Mouse (Mus musculus) liver, embryonic 15.5 days (tissue): ENCODE data around the gene Sox13. TPM values are rescaled to one million over a fixed set of nuclear protein-coding genes. Genes with fewer than 3 reads are reported as not detected.

Source experiments
- ATAC-seq: fragments of 200-750 bp; cut with Nextera tagmentation; 2 replicates; pipeline ENCODE4 v1.8.0; 2017; ENCODE audit warnings: moderate number of reproducible peaks, mild to moderate bottlenecking, moderate library complexity; ENCODE audit not compliant: insufficient read depth
- H3K27ac ChIP-seq: fragments of 300-500 bp; sonication (generic); replicated peaks from 2 replicates; pipeline ENCODE4 v1.5.1; 2015; ENCODE audit warnings: mild to moderate bottlenecking, inconsistent platforms
- H3K27me3 ChIP-seq: fragments of 300-500 bp; sonication (generic); 2 replicates; pipeline ENCODE4 v1.6.1; 2015; ENCODE audit warnings: mild to moderate bottlenecking, inconsistent platforms
- H3K36me3 ChIP-seq: fragments of 300-500 bp; sonication (generic); replicated peaks from 2 replicates; pipeline ENCODE4 v1.6.1; 2015; ENCODE audit warnings: moderate library complexity, mild to moderate bottlenecking, inconsistent platforms
- H3K4me1 ChIP-seq: fragments of 300-500 bp; sonication (generic); replicated peaks from 2 replicates; pipeline ENCODE4 v1.6.1; 2015; ENCODE audit warnings: inconsistent platforms
- H3K4me2 ChIP-seq: fragments of 300-500 bp; sonication (generic); 2 replicates; pipeline ENCODE4 v1.6.1; 2015; ENCODE audit warnings: moderate library complexity, mild to moderate bottlenecking, inconsistent platforms
- H3K4me3 ChIP-seq: fragments of 300-500 bp; sonication (generic); replicated peaks from 2 replicates; pipeline ENCODE4 v1.5.1; 2015; ENCODE audit warnings: mild to moderate bottlenecking, inconsistent platforms
- H3K9ac ChIP-seq: fragments of 300-500 bp; sonication (generic); 2 replicates; pipeline ENCODE4 v1.6.1; 2015; ENCODE audit warnings: moderate library complexity, mild to moderate bottlenecking, inconsistent platforms
- H3K9me3 ChIP-seq: fragments of 300-500 bp; sonication (generic); replicated peaks from 2 replicates; pipeline ENCODE4 v1.6.1; 2016; ENCODE audit warnings: inconsistent platforms
- WGBS: fragments of 180-500 bp; shearing (Covaris S2); methylation state at CpG from one replicate; pipeline ENCODE4 v1.1.7; 2015; ENCODE audit warnings: mixed read lengths; ENCODE audit not compliant: insufficient replicate concordance; 5-methylcytosine and 5-hydroxymethylcytosine counted together
- polyA plus RNA-seq: library from polyadenylated mRNA; unstranded; fragments of >200 nt; fragmentation: Nextera tagmentation; extraction: Ambion mirVana; gene quantifications from 2 replicates; pipeline ENCODE4 v1.2.1, GENCODE M21; 2015

The Sox13 gene
- polyA plus RNA-seq, 1 experiment from 2014 or later = 1.6 TPM

GRCm38 (mm10) chr1:133366951-133367605 is 57.1 kb downstream of the Sox13 start:
- Histone ChIP-seq H3K27ac (no peak overlapping the region), H3K4me2 (no peak overlapping the region), H3K4me3 (no peak overlapping the region)

GRCm38 (mm10) chr1:133364890-133365289 is 59.3 kb downstream of the Sox13 start:
- no peaks in the 10 kb centered on the region for H3K9me3 ChIP-seq
- H3K4me1 ChIP-seq = peaks cover 41% of the 10 kb centered on the region
- H3K9ac ChIP-seq = no peak overlapping the region
- no peak overlapping the region for H3K4me3 ChIP-seq
- ATAC-seq = no peak
- no peaks in the 10 kb centered on the region for H3K36me3 ChIP-seq
- H3K27me3 ChIP-seq = peaks cover 39% of the 10 kb centered on the region
- H3K27ac ChIP-seq = no peak overlapping the region
- H3K4me2 ChIP-seq = 0 out of 2 replicates have a peak overlapping the region, but pooled peaks have one; percentile 74
- WGBS = 18% methylated on average over 2 of the region's 2 CpGs

More at GRCm38 (mm10) chr1:133366951-133367605, 57.1 kb downstream of the Sox13 start:
- WGBS = 36% methylated on average over 10 of the region's 10 CpGs
- H3K27me3 ChIP-seq = peaks cover 37% of the 10 kb centered on the region
- no peaks in the 10 kb centered on the region for H3K9me3 ChIP-seq
- H3K4me1 ChIP-seq = peaks cover 48% of the 10 kb centered on the region
- no peak for ATAC-seq
- no peak overlapping the region for H3K9ac ChIP-seq
- no peaks in the 10 kb centered on the region for H3K36me3 ChIP-seq

- H3K36me3 ChIP-seq = no peaks in the 10 kb centered on the region
- H3K27me3 ChIP-seq = peaks cover 39% of the 10 kb centered on the region
- H3K27ac ChIP-seq = peak overlapping the region; percentile 65; the same call in 1 of the 2 replicates
- H3K4me2 ChIP-seq = peak overlapping the region; percentile 74
- no peaks in the 10 kb centered on the region for H3K9me3 ChIP-seq
- WGBS = 8% methylated on average over 27 of the region's 27 CpGs
- H3K4me1 ChIP-seq = peaks cover 41% of the 10 kb centered on the region
- peak overlapping the region; percentile 55 for H3K4me3 ChIP-seq
- no peak for ATAC-seq
- H3K9ac ChIP-seq = peak overlapping the region; percentile 49
These were observed 60.1 kb downstream of the Sox13 start for GRCm38 (mm10) chr1:133364022-133364630.

- H3K27ac ChIP-seq = peak within 1 kb of the TSS; percentile 65; the same call in 1 of the 2 replicates
- H3K9ac ChIP-seq = peak within 1 kb of the TSS; percentile 49
- peaks cover 39% of the 10 kb centered on the region for H3K27me3 ChIP-seq
- under 1% methylated on average over 52 of the region's 52 CpGs for WGBS
- peak within 1 kb of the TSS; percentile 55 for H3K4me3 ChIP-seq
- H3K36me3 ChIP-seq = no peaks in the 10 kb centered on the region
- peaks cover 37% of the 10 kb centered on the region for H3K4me1 ChIP-seq
- ATAC-seq = peak; percentile 59
- no peaks in the 10 kb centered on the region for H3K9me3 ChIP-seq
- peak within 1 kb of the TSS; percentile 74 for H3K4me2 ChIP-seq
These were observed 60.7 kb downstream of the Sox13 start, which contains the start of gene Etnk2 for GRCm38 (mm10) chr1:133363276-133364021. TSS of gene Etnk2 (plus strand) at chr1:133363572.

- Histone ChIP-seq H3K9ac (no peak overlapping the region), H3K4me3 (no peak overlapping the region), H3K4me1 (peaks cover 23% of the 10 kb centered on the region), H3K27ac (0 out of 2 replicates have a peak overlapping the region, but pooled peaks have one; percentile 24), H3K4me2 (no peak overlapping the region), H3K9me3 (no peaks in the 10 kb centered on the region), H3K36me3 (no peaks in the 10 kb centered on the region), H3K27me3 (peaks cover 42% of the 10 kb centered on the region)
- 67% methylated on average over 5 of the region's 5 CpGs for WGBS
- no peak for ATAC-seq
These were observed 62.1 kb downstream of the Sox13 start for GRCm38 (mm10) chr1:133362103-133362502.

- WGBS = 78% methylated on average over 6 of the region's 6 CpGs
These were observed 63.2 kb downstream of the Sox13 start for GRCm38 (mm10) chr1:133361006-133361405.

GRCm38 (mm10) chr1:133356330-133356729 is 67.8 kb downstream of the Sox13 start:
- 37% methylated on average over 8 of the region's 8 CpGs for WGBS
- Histone ChIP-seq H3K9ac (no peak overlapping the region), H3K36me3 (no peaks in the 10 kb centered on the region), H3K4me1 (no peaks in the 10 kb centered on the region), H3K27me3 (peaks cover 15% of the 10 kb centered on the region), H3K4me2 (no peak overlapping the region), H3K4me3 (no peak overlapping the region), H3K9me3 (no peaks in the 10 kb centered on the region), H3K27ac (no peak overlapping the region)
- ATAC-seq = no peak

More at GRCm38 (mm10) chr1:133361006-133361405, 63.2 kb downstream of the Sox13 start:
- Histone ChIP-seq H3K4me3 (no peak overlapping the region), H3K27me3 (peaks cover 42% of the 10 kb centered on the region), H3K27ac (no peak overlapping the region), H3K36me3 (no peaks in the 10 kb centered on the region), H3K9me3 (no peaks in the 10 kb centered on the region), H3K4me1 (peaks cover 17% of the 10 kb centered on the region), H3K4me2 (no peak overlapping the region), H3K9ac (no peak overlapping the region)
- no peak for ATAC-seq

GRCm38 (mm10) chr1:133355912-133356311 is 68.3 kb downstream of the Sox13 start:
- Histone ChIP-seq H3K9ac (no peak overlapping the region), H3K27ac (no peak overlapping the region), H3K27me3 (peaks cover 18% of the 10 kb centered on the region), H3K4me2 (no peak overlapping the region), H3K4me1 (no peaks in the 10 kb centered on the region), H3K36me3 (no peaks in the 10 kb centered on the region), H3K4me3 (no peak overlapping the region), H3K9me3 (no peaks in the 10 kb centered on the region)
- 48% methylated on average over 15 of the region's 15 CpGs for WGBS
- no peak for ATAC-seq

GRCm38 (mm10) chr1:133355469-133355868 is 68.7 kb downstream of the Sox13 start:
- no peak for ATAC-seq
- Histone ChIP-seq H3K4me1 (no peaks in the 10 kb centered on the region), H3K4me2 (no peak overlapping the region), H3K9me3 (no peaks in the 10 kb centered on the region), H3K36me3 (no peaks in the 10 kb centered on the region), H3K9ac (no peak overlapping the region), H3K27me3 (peaks cover 18% of the 10 kb centered on the region), H3K4me3 (no peak overlapping the region), H3K27ac (no peak overlapping the region)
- WGBS = 33% methylated on average over 5 of the region's 5 CpGs

- no peak for ATAC-seq
- Histone ChIP-seq H3K27me3 (peaks cover 18% of the 10 kb centered on the region), H3K9me3 (no peaks in the 10 kb centered on the region), H3K4me3 (no peak overlapping the region), H3K4me1 (no peaks in the 10 kb centered on the region), H3K9ac (no peak overlapping the region), H3K4me2 (no peak overlapping the region), H3K36me3 (no peaks in the 10 kb centered on the region), H3K27ac (no peak overlapping the region)
- WGBS = 48% methylated on average over 12 of the region's 12 CpGs
These were observed 70.8 kb downstream of the Sox13 start for GRCm38 (mm10) chr1:133353371-133353809.

- WGBS = 26% methylated on average over 9 of the region's 9 CpGs
These were observed 72.4 kb downstream of the Sox13 start for GRCm38 (mm10) chr1:133351762-133352161.

More at GRCm38 (mm10) chr1:133351762-133352161, 72.4 kb downstream of the Sox13 start:
- peaks cover 6% of the 10 kb centered on the region; the same call in 1 of the 2 replicates for H3K4me1 ChIP-seq
- H3K4me3 ChIP-seq = no peak overlapping the region
- no peaks in the 10 kb centered on the region for H3K9me3 ChIP-seq
- no peak overlapping the region for H3K4me2 ChIP-seq
- H3K9ac ChIP-seq = no peak overlapping the region
- no peak overlapping the region for H3K27ac ChIP-seq
- H3K27me3 ChIP-seq = peaks cover 15% of the 10 kb centered on the region
- no peaks in the 10 kb centered on the region for H3K36me3 ChIP-seq
- ATAC-seq = no peak
